ENCODE assay signal across 12 mouse cellular contexts in genomic region chr10:67798991-67799390, GRCm38 (mm10).
"Had no signal": no experiment of that assay in that cellular context is flagged by ENCODE, and none has a peak within 500 bp of the region (broad histone marks: within the 10 kb centered on the region; RNA-seq: fewer than 3 reads in every experiment).

No protein-coding gene starts in this region.

- H3K4me3 ChIP-seq: limb, embryonic 13.5 days; midbrain, embryonic 12.5 days; myocyte had no signal

- H3K4me1 ChIP-seq: limb, embryonic 13.5 days had no signal

- H3K4me2 ChIP-seq: limb, embryonic 13.5 days; midbrain, embryonic 12.5 days had no signal

- DNase-seq: kidney, postnatal 10 days; kidney, postnatal 4 days; left cerebral cortex, postnatal 4 days; lung, adult 18-20 months; right cerebral cortex, postnatal 4 days; spleen, adult 18-20 months; thymus, adult 18-20 months; thymus, postnatal 14 days had no signal

- H3K9ac ChIP-seq: limb, embryonic 13.5 days; liver, embryonic 14.5 days; midbrain, embryonic 12.5 days had no signal

- H3K36me3 ChIP-seq: limb, embryonic 13.5 days; midbrain, embryonic 12.5 days had no signal

- H3K9me3 ChIP-seq: limb, embryonic 13.5 days; midbrain, embryonic 12.5 days had no signal

- H3K27me3 ChIP-seq: limb, embryonic 13.5 days; midbrain, embryonic 12.5 days had no signal

- H3K27ac ChIP-seq: limb, embryonic 13.5 days; liver, embryonic 14.5 days; midbrain, embryonic 12.5 days had no signal
